Mouse (Mus musculus) lung, adult 2 months (tissue): ENCODE measurements around the gene Rab5c.

ENCODE experiments used
- CTCF ChIP-seq: fragments of 200-500 bp; IDR thresholded peaks from 2 replicates; pipeline ENCODE4 v1.5.1; 2011; ENCODE audit warnings: mild to moderate bottlenecking, low read length, control low read depth; ENCODE audit not compliant: insufficient read depth
- POLR2A ChIP-seq: fragments of 200-500 bp; IDR thresholded peaks from 2 replicates; pipeline ENCODE4 v1.6.1; 2011; ENCODE audit warnings: low read depth, mild to moderate bottlenecking, control low read depth, low read length, borderline replicate concordance; ENCODE audit errors: extremely low read depth

GRCm38 (mm10) chr11:100682526-100682925, 55.5 kb downstream of the Rab5c start:
- no peak for TF ChIP-seq CTCF
- TF ChIP-seq POLR2A = no peak
